Mouse (Mus musculus) brain, embryonic 14.5 days (tissue): ENCODE measurements around the gene Pou3f1.

Experiments
- CTCF ChIP-seq: fragments of 200-500 bp; IDR thresholded peaks from 2 replicates; pipeline ENCODE4 v1.5.1; 2012; ENCODE audit warnings: inconsistent platforms, mild to moderate bottlenecking, moderate library complexity, borderline replicate concordance; ENCODE audit not compliant: insufficient read depth, insufficient read length; ENCODE audit errors: extremely low read depth
- POLR2A ChIP-seq: fragments of 200-500 bp; IDR thresholded peaks from 2 replicates; pipeline ENCODE4 v1.6.1; 2012; ENCODE audit warnings: mild to moderate bottlenecking, inconsistent platforms, borderline replicate concordance; ENCODE audit not compliant: poor library complexity, insufficient read depth, insufficient read length, severe bottlenecking; ENCODE audit errors: extremely low read depth

- TF ChIP-seq CTCF (no peak), POLR2A (peak; percentile 50; the same call in 1 of the 2 replicates)
These were observed 36.7 kb downstream of the Pou3f1 start, which contains the start of gene Utp11 for GRCm38 (mm10) chr4:124693135-124693894.
